Mouse (Mus musculus) neural tube, postnatal 0 days (tissue): ENCODE results near the gene Aida. TPM values are rescaled to one million over a fixed set of nuclear protein-coding genes. Genes with fewer than 3 reads are reported as not detected.

Source experiments
- polyA plus RNA-seq: library from polyadenylated mRNA; unstranded; fragments of >200 nt; fragmentation: Nextera tagmentation; extraction: Ambion mirVana; gene quantifications from 2 replicates; pipeline ENCODE4 v1.2.1, GENCODE M21; 2015

Aida gene
- polyA plus RNA-seq = 54.1 and 59.6 TPM in 2 replicates

DNA sequence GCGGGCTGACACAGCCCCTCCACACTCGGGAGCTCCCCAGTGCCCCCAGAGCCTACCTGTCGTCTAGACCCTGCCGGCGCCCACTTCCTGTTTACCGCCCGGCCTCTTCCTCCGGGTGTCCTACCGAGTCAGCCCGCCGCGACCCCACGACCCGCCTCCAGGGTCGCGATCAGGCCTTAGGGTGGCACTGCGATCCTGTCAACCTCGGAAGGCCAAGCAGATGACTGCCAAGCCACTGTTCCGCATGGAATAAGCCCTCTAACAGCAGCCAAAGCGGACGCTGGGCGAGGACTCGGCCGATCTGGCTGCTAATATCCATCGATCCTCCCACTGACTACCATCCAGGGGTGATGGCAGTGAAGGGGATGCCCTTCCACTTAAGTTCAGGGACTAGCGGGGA, at the start of gene Aida:
Gene Aida, plus strand, starts transcription at position 126 of the 400 bp plus-strand sequence.

DNA sequence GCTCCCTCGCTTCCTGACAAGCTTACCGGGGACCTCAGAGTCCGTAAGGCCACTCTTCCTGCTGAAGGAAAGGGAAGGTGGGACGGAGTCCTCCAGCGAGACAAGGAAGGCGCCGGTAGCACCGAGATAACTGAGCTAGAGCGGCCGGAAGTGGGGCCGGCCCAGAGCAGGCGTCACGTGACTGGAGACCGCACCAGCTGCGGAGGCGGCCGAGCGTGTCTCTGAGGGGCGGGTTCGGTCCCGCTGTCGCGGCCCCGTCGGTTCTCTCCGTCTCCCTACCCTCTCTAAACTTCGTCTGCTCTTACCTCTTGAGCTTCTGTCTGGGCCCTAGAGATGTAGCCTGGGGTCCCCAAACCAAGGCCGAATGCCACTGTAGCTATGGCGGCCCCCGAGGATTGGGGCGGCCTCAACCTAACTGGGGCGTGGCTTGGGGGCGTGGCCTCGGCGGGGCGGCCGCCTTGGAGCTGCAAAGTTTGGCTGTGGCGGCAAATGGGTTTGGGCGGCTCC, 540 bp downstream of the Aida start, which contains the start of gene Brox:
Gene Brox, minus strand, starts transcription at position 393 of the 507 bp plus-strand sequence.

DNA sequence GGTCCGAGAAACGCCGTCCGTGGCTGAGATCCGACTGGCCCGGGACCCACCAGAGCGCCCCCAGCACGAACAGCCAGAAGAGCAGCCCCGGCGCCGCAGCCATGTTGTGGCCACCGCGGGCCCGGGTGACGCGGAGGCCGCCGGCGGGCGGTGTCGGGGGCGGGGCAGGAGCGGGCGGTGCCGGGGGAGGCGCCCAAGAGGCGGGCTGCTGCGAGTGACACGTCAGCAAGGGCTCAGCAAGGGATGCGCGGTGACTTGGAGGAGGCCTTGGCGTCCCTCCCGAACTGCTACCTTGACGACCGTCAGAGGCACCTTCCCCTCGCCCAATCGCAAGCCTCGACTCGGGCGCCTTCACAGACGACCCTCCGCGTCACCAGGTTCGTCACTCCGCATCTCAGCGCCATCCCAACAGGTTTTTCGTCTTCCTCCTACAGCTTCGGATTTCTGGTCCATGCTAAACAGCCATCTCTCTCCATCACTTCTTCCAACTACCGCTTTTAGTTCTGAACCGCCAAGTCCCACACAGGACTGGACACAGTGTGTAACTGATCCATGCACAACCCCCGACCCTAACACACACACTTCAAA, 73.1 kb downstream of the Aida start, which contains the start of gene Mia3:
Gene Mia3, minus strand, starts transcription at position 127 of the 588 bp plus-strand sequence.

Other genes starting within 250 kb of the Aida start
- gene Disp1, start 75.1 kb upstream of the Aida start, polyA plus RNA-seq = 5.4 and 6.7 TPM in 2 replicates
- 66.7 and 67.3 TPM in 2 replicates for gene Brox, start 679 bp downstream of the Aida start, polyA plus RNA-seq
- 99.0 and 106 TPM in 2 replicates for gene Mia3, start 73.0 kb downstream of the Aida start, polyA plus RNA-seq
- 12.4 and 12.9 TPM in 2 replicates for gene Taf1a, start 92.4 kb downstream of the Aida start, polyA plus RNA-seq
- not detected in 2 replicates for gene Hhipl2, start 121.6 kb downstream of the Aida start, polyA plus RNA-seq